Mouse (Mus musculus): Measurements from ENCODE around the gene Rnf187. TPM values are rescaled to one million over a fixed set of nuclear protein-coding genes. Genes with fewer than 3 reads are reported as not detected.

The Rnf187 gene
- polyA plus RNA-seq (2011; ENCODE audit: insufficient read length, low read depth, missing spikeins), result 91.5 and 99.2 TPM in 2 replicates

- Histone ChIP-seq H3K27ac (ENCODE audit: insufficient read depth, low read length) (peak within 1 kb of the TSS; percentile 64), H3K4me3 (ENCODE audit: insufficient read depth, low read length) (peak within 1 kb of the TSS; percentile 88), H3K4me1 (ENCODE audit: control insufficient read depth, insufficient read depth, low read length) (peaks cover 5% of the 10 kb centered on the region)
- TF ChIP-seq POLR2A (IDR thresholded peaks at IDR 0.05; ENCODE audit: low read depth, low read length), result peak; percentile 93
- TF ChIP-seq CTCF (IDR thresholded peaks at IDR 0.05; ENCODE audit: borderline replicate concordance, insufficient read depth, low read length), result no peak
Measured at GRCm38 (mm10) chr11:58938322-58939087, at the start of gene Rnf187. TSS of gene Rnf187 (minus strand) at chr11:58938916.

GRCm38 (mm10) chr11:58985299-58985917, 46.7 kb upstream of the Rnf187 start:
- Histone ChIP-seq H3K4me1 (ENCODE audit: control insufficient read depth, insufficient read depth, low read length) (peaks cover 11% of the 10 kb centered on the region; the same call in 1 of the 2 replicates), H3K27ac (ENCODE audit: insufficient read depth, low read length) (no peak overlapping the region), H3K4me3 (ENCODE audit: insufficient read depth, low read length) (no peak overlapping the region)
- TF ChIP-seq CTCF (IDR thresholded peaks at IDR 0.05; ENCODE audit: borderline replicate concordance, insufficient read depth, low read length) (no peak), POLR2A (IDR thresholded peaks at IDR 0.05; ENCODE audit: low read depth, low read length) (no peak)

GRCm38 (mm10) chr11:58984657-58985056, 45.9 kb upstream of the Rnf187 start:
- Histone ChIP-seq H3K4me3 (ENCODE audit: insufficient read depth, low read length) (no peak overlapping the region), H3K27ac (ENCODE audit: insufficient read depth, low read length) (no peak overlapping the region), H3K4me1 (ENCODE audit: control insufficient read depth, insufficient read depth, low read length) (peaks cover 11% of the 10 kb centered on the region; the same call in 1 of the 2 replicates)
- no peak for TF ChIP-seq CTCF (IDR thresholded peaks at IDR 0.05; ENCODE audit: borderline replicate concordance, insufficient read depth, low read length)
- TF ChIP-seq POLR2A (IDR thresholded peaks at IDR 0.05; ENCODE audit: low read depth, low read length), result no peak

- Histone ChIP-seq H3K4me1 (ENCODE audit: control insufficient read depth, insufficient read depth, low read length) (peaks cover 11% of the 10 kb centered on the region; the same call in 1 of the 2 replicates), H3K4me3 (ENCODE audit: insufficient read depth, low read length) (no peak overlapping the region), H3K27ac (ENCODE audit: insufficient read depth, low read length) (no peak overlapping the region)
- no peak for TF ChIP-seq POLR2A (IDR thresholded peaks at IDR 0.05; ENCODE audit: low read depth, low read length)
- no peak for TF ChIP-seq CTCF (IDR thresholded peaks at IDR 0.05; ENCODE audit: borderline replicate concordance, insufficient read depth, low read length)
Measured at GRCm38 (mm10) chr11:58983691-58984341, 45.1 kb upstream of the Rnf187 start.

GRCm38 (mm10) chr11:58982471-58983097, 43.9 kb upstream of the Rnf187 start:
- TF ChIP-seq CTCF (IDR thresholded peaks at IDR 0.05; ENCODE audit: borderline replicate concordance, insufficient read depth, low read length) (no peak), POLR2A (IDR thresholded peaks at IDR 0.05; ENCODE audit: low read depth, low read length) (no peak)
- Histone ChIP-seq H3K27ac (ENCODE audit: insufficient read depth, low read length) (no peak overlapping the region), H3K4me3 (ENCODE audit: insufficient read depth, low read length) (no peak overlapping the region)

GRCm38 (mm10) chr11:58981541-58982447, 43.1 kb upstream of the Rnf187 start:
- Histone ChIP-seq H3K4me1 (ENCODE audit: control insufficient read depth, insufficient read depth, low read length) (peaks cover 11% of the 10 kb centered on the region; the same call in 1 of the 2 replicates), H3K4me3 (ENCODE audit: insufficient read depth, low read length) (no peak overlapping the region), H3K27ac (ENCODE audit: insufficient read depth, low read length) (no peak overlapping the region)
- TF ChIP-seq POLR2A (IDR thresholded peaks at IDR 0.05; ENCODE audit: low read depth, low read length), result no peak
- peak; percentile 41; the same call in 1 of the 2 replicates for TF ChIP-seq CTCF (IDR thresholded peaks at IDR 0.05; ENCODE audit: borderline replicate concordance, insufficient read depth, low read length)

More at GRCm38 (mm10) chr11:58982471-58983097, 43.9 kb upstream of the Rnf187 start:
- peaks cover 11% of the 10 kb centered on the region; the same call in 1 of the 2 replicates for H3K4me1 ChIP-seq (ENCODE audit: control insufficient read depth, insufficient read depth, low read length)

GRCm38 (mm10) chr11:58980381-58980990, 41.8 kb upstream of the Rnf187 start:
- TF ChIP-seq POLR2A (IDR thresholded peaks at IDR 0.05; ENCODE audit: low read depth, low read length), result no peak
- no peak for TF ChIP-seq CTCF (IDR thresholded peaks at IDR 0.05; ENCODE audit: borderline replicate concordance, insufficient read depth, low read length)
- H3K4me3 ChIP-seq (ENCODE audit: insufficient read depth, low read length), result peak overlapping the region; percentile 88
- H3K4me1 ChIP-seq (ENCODE audit: control insufficient read depth, insufficient read depth, low read length), result peaks cover 9% of the 10 kb centered on the region; the same call in 1 of the 2 replicates
- peak overlapping the region; percentile 95; the same call in 1 of the 2 replicates for H3K27ac ChIP-seq (ENCODE audit: insufficient read depth, low read length)

- H3K4me1 ChIP-seq (ENCODE audit: control insufficient read depth, insufficient read depth, low read length), result 0 out of 2 replicates have a peak, but pooled peaks cover 7% of the 10 kb centered on the region
- TF ChIP-seq CTCF (IDR thresholded peaks at IDR 0.05; ENCODE audit: borderline replicate concordance, insufficient read depth, low read length), result no peak
- TF ChIP-seq POLR2A (IDR thresholded peaks at IDR 0.05; ENCODE audit: low read depth, low read length), result peak; percentile 4
- peak overlapping the region; percentile 95 for H3K27ac ChIP-seq (ENCODE audit: insufficient read depth, low read length)
- H3K4me3 ChIP-seq (ENCODE audit: insufficient read depth, low read length), result peak overlapping the region; percentile 88
Measured at GRCm38 (mm10) chr11:58979661-58980060, 40.9 kb upstream of the Rnf187 start.

Measured in embryonic fibroblast, embryonic 13.5 days (primary cell).